Mouse (Mus musculus) liver, embryonic 14.5 days (tissue): Measurements from ENCODE around the gene Pak1ip1. TPM values are rescaled to one million over a fixed set of nuclear protein-coding genes. Genes with fewer than 3 reads are reported as not detected.

Experiments used
- ATAC-seq: fragments of 200-750 bp; cut with Nextera tagmentation; 2 replicates; pipeline ENCODE4 v1.8.0; 2017; ENCODE audit warnings: moderate number of reproducible peaks, mild to moderate bottlenecking, moderate library complexity; ENCODE audit not compliant: insufficient read depth
- DNase-seq, 3 experiments: peaks; one replicate each; pipeline ENCODE4 v3.0.0-alpha.2; 2012 to 2013; ENCODE audit warnings: low read depth in 3 of 3, low spot score in 3 of 3
- H3K27ac ChIP-seq: fragments of 300-500 bp; sonication (generic); 2 replicates; pipeline ENCODE4 v1.5.1; 2014; ENCODE audit warnings: moderate library complexity, mild to moderate bottlenecking, control low read depth, inconsistent platforms
- H3K27me3 ChIP-seq: fragments of 300-500 bp; sonication (generic); 2 replicates; pipeline ENCODE4 v1.6.1; 2014; ENCODE audit warnings: mild to moderate bottlenecking, low read length, moderate library complexity; ENCODE audit not compliant: control insufficient read depth, insufficient read depth
- H3K36me3 ChIP-seq: fragments of 300-500 bp; sonication (generic); replicated peaks from 2 replicates; pipeline ENCODE4 v1.6.1; 2014; ENCODE audit warnings: low read depth; ENCODE audit not compliant: control insufficient read depth, insufficient read depth
- H3K4me1 ChIP-seq, 2 experiments: fragments of 200-500 bp in 1 of 2; fragments of 300-500 bp in 1 of 2; sonication (generic) in 1 of 2; replicated peaks; 2 replicates each; pipeline ENCODE4 v1.6.1; 2012 to 2014; ENCODE audit warnings: antibody characterized with exemption in 1 of 2, inconsistent platforms in 1 of 2, low read length in 1 of 2; ENCODE audit not compliant: control insufficient read depth in 2 of 2, insufficient read depth in 2 of 2
- H3K4me2 ChIP-seq: fragments of 300-500 bp; sonication (generic); 2 replicates; pipeline ENCODE4 v1.6.1; 2014; ENCODE audit warnings: low read depth, mild to moderate bottlenecking, control low read depth, moderate library complexity
- H3K4me3 ChIP-seq, 2 experiments: fragments of 200-500 bp in 1 of 2; fragments of 300-500 bp in 1 of 2; sonication (generic) in 1 of 2; 2 replicates each; pipeline ENCODE4 v1.5.1; 2012 to 2014; ENCODE audit warnings: low read depth in 2 of 2, low read length in 2 of 2, mild to moderate bottlenecking in 2 of 2, control low read depth in 1 of 2, inconsistent platforms in 1 of 2, moderate library complexity in 1 of 2; ENCODE audit not compliant: insufficient read depth in 1 of 2
- H3K9ac ChIP-seq: fragments of 300-500 bp; sonication (generic); replicated peaks from 2 replicates; pipeline ENCODE4 v1.6.1; 2014; ENCODE audit warnings: mild to moderate bottlenecking, control low read depth, moderate library complexity
- H3K9me3 ChIP-seq: fragments of 300-500 bp; sonication (generic); 2 replicates; pipeline ENCODE4 v1.6.1; 2016; ENCODE audit warnings: low read length, mixed read lengths; ENCODE audit not compliant: control insufficient read depth
- CTCF ChIP-seq: IDR thresholded peaks from 2 replicates; pipeline ENCODE4 v1.5.1; 2016; ENCODE audit warnings: antibody characterized with exemption, low read depth, control low read depth
- EP300 ChIP-seq: IDR thresholded peaks from 2 replicates; pipeline ENCODE4 v1.6.1; 2016; ENCODE audit warnings: antibody characterized with exemption, low read depth
- WGBS: fragments of 180-500 bp; shearing (Covaris S2); extraction: QIAGEN DNeasy Blood & Tissue Kit; methylation state at CpG from one replicate; pipeline ENCODE4 v1.1.7; 2014; ENCODE audit not compliant: insufficient replicate concordance; 5-methylcytosine and 5-hydroxymethylcytosine counted together
- polyA plus RNA-seq, 2 experiments: library from polyadenylated mRNA; depleted of rRNA in 1 of 2; stranded (reverse) in 1 of 2; unstranded in 1 of 2; fragments of >200 nt; fragmentation: Nextera tagmentation in 1 of 2; extraction: Ambion mirVana in 1 of 2; gene quantifications; 2 replicates each; pipeline versions ENCODE4 v1.2.1 to v1.2.3; 2012 to 2014

The Pak1ip1 gene
- polyA plus RNA-seq, 2 experiments: 51.0 to 60.0 TPM

DNA sequence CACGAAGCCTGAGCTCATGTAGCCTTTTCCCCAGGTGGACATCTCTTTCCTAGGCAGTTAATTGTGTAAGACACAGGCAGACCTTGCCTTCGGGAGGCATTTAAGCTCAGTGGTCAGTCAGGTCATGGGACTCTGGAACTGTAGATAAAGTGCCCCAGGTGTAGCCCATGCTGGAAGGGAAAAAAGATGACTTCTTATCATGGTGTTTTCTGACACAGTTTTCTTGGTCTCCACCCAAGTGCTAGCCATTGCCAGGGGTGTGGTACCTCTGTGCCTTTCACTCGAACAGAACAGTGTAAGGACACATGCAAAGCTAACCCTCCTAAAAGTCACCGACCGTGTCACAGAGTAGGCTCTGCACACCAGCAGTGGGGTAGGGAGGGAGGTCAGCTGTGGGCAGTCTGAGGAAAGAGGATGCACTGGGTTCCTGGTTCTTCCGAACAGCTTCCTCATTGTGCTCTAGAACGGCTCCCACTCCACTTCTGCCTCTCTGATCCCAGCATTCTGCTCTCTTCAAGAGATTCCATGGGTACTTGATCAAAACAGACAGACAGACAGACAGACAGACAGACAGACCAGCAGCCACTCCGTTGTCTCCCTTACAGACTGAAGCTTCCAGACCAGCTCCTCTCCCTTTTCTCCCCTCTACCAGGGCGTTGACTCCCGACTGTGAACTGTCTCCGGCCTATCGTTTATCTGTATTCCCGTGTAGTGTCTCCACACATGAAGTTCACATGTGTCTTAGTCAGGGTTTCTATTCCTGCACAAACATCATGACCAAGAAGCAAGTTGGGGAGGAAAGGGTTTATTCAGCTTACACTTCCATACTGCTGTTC lies 18.2 kb downstream of the Pak1ip1 start:
- H3K36me3 ChIP-seq: peaks cover 65% of the 10 kb centered on the region
- 24% methylated on average over 13 of the region's 13 CpGs for WGBS
- H3K27me3 ChIP-seq: no peaks in the 10 kb centered on the region
- H3K9ac ChIP-seq: peak overlapping the region; percentile 81
- peaks cover 25 to 54% of the 10 kb centered on the region in 2 experiments for H3K4me1 ChIP-seq
- H3K9me3 ChIP-seq: no peaks in the 10 kb centered on the region
- H3K27ac ChIP-seq: peak overlapping the region; percentile 93
- peak; percentile 68 to 70 (median 68) for DNase-seq
- peak overlapping the region; percentile 92 for H3K4me2 ChIP-seq
- peak overlapping the region; percentile 70 to 99 for H3K4me3 ChIP-seq
- TF ChIP-seq EP300: peak; percentile 59
- TF ChIP-seq CTCF: no peak
- peak; percentile 53 for ATAC-seq

DNA sequence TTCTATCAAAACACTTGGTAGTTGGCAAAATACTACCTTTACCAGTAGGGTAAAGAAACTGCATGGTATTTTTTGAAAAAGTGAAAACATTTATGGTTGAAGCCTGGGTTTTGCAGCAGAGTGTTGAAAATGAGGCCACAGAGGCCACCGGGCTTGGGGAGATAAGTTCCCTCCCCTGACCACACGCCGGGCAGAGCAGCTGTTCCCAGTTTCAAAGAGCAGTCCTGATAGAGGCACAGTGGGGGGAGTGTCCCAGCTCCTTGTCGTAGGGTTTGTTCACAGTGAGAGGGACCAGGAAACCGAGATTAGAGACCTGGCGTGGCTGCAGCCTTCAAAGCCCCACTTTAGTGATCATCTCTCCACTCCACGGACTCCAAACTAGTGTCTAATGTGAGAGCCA lies 19.7 kb downstream of the Pak1ip1 start:
- peak overlapping the region; percentile 81 for H3K9ac ChIP-seq
- no peaks in the 10 kb centered on the region for H3K27me3 ChIP-seq
- no peaks in the 10 kb centered on the region for H3K9me3 ChIP-seq
- DNase-seq: peak in 1 of 3 experiments; percentile 59
- H3K4me2 ChIP-seq: peak overlapping the region; percentile 92
- 4% methylated on average over 7 of the region's 7 CpGs for WGBS
- peak overlapping the region; percentile 93 for H3K27ac ChIP-seq
- no peak for ATAC-seq
- peaks cover 58% of the 10 kb centered on the region for H3K36me3 ChIP-seq
- TF ChIP-seq EP300 (peak; percentile 49; the same call in 1 of the 2 replicates), CTCF (no peak)
- H3K4me3 ChIP-seq: peak overlapping the region; percentile 70 to 99; a peak in 3 of 4 replicates
- peaks cover 22 to 56% of the 10 kb centered on the region in 2 experiments for H3K4me1 ChIP-seq

DNA sequence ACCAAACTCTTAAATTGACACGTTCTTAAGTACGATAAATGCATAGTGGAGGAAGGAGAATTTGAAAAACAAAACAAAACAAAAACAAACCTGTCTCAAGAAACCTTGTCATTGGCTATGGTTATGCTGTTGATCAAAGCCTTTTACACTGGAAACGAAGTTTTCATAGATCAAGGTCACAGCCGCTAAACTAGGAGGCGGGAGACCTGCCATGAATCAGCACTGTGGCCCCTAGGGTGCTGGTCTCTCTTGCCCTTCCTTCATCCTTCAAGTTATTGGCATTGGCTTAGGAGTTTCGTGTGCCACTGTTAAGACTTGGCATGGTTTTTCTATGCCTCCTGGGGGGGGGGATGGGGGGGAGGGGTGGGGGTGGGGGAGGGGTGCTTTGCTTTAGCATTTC lies 20.8 kb downstream of the Pak1ip1 start:
- no peaks in the 10 kb centered on the region for H3K9me3 ChIP-seq
- DNase-seq (no peak), ATAC-seq (no peak)
- H3K4me2 ChIP-seq: peak overlapping the region; percentile 92
- no peak overlapping the region for H3K4me3 ChIP-seq
- peaks cover 19 to 56% of the 10 kb centered on the region in 2 experiments for H3K4me1 ChIP-seq
- peaks cover 58% of the 10 kb centered on the region for H3K36me3 ChIP-seq
- no peak overlapping the region for H3K9ac ChIP-seq
- no peaks in the 10 kb centered on the region for H3K27me3 ChIP-seq
- no peak for TF ChIP-seq EP300
- no peak for TF ChIP-seq CTCF
- WGBS: 78% methylated on average over 6 of the region's 6 CpGs
- H3K27ac ChIP-seq: 0 out of 2 replicates have a peak overlapping the region, but pooled peaks have one; percentile 6

DNA sequence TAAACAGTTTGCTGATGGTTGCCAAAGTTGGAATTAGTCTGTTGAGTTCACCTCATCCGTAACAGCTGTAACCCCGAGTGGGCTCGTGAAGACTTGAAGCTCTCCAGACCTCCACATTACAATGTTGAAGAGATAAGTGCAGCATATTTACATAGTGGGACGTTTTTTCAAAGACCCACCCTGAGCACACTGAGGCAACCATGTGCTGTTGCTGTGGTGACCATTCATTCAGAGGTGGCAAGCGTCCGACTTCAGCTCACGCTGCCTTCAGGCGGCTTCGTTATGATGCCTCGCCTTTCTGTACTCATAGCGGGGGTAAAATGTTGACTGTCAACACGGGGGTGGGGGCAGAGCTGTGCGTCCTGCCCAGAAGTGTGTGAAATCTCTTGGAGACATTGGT lies 21.3 kb downstream of the Pak1ip1 start:
- Histone ChIP-seq H3K9ac (no peak overlapping the region), H3K9me3 (no peaks in the 10 kb centered on the region), H3K4me2 (no peak overlapping the region), H3K4me1 (peaks cover 19 to 53% of the 10 kb centered on the region in 2 experiments), H3K4me3 (no peak overlapping the region), H3K36me3 (peaks cover 58% of the 10 kb centered on the region), H3K27ac (no peak overlapping the region), H3K27me3 (no peaks in the 10 kb centered on the region)
- WGBS: 84% methylated on average over 13 of the region's 13 CpGs
- TF ChIP-seq CTCF: no peak
- ATAC-seq: no peak
- DNase-seq: no peak

DNA sequence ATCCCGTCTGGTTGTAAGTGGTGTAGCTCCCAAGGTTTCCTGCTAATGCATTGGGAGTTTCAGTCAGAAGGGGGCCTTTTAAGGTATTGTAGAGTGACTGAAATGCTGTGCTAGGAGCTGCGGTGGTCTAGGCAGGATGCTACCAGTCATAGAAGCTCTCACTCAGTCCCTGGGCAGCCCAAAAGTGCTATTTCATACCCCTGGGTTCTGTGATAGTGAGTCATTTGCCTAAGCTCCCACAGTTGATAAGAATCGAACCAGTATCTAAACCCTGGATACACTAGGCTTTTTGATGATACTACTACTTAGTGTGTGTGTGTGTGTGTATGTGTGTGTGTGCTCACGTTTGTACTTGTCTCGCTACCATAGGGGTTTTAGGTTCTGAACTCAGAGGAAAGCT lies 29.3 kb downstream of the Pak1ip1 start:
- TF ChIP-seq CTCF: no peak
- TF ChIP-seq EP300: peak; percentile 54; the same call in 1 of the 2 replicates
- Histone ChIP-seq H3K4me3 (0 out of 4 replicates have a peak overlapping the region, but pooled peaks of 1 of the 2 experiments have one; percentile 8), H3K4me1 (peaks cover 19 to 25% of the 10 kb centered on the region in 2 experiments), H3K36me3 (no peaks in the 10 kb centered on the region), H3K27me3 (no peaks in the 10 kb centered on the region), H3K9ac (peak overlapping the region; percentile 54), H3K27ac (peak overlapping the region; percentile 47), H3K4me2 (peak overlapping the region; percentile 52), H3K9me3 (no peaks in the 10 kb centered on the region)
- WGBS: 29% methylated on average over 5 of the region's 5 CpGs
- DNase-seq: peak in 1 of 3 experiments; percentile 41
- peak; percentile 86 for ATAC-seq
